Mouse (Mus musculus) A20 (cell line): ENCODE measurements around the gene Hnrnpa3.
A peak's percentile ranks its signal among the peaks of the same experiment; 100 is the strongest.
"Not testable (repeated sequence)": the region's sequence is repeated elsewhere in the genome, so short reads cannot be mapped to it uniquely, and the experiment has no call there.

Experiments
- DNase-seq: peaks from one replicate; pipeline ENCODE4 v3.0.0-alpha.2; 2011; ENCODE audit warnings: low read depth, low spot score

Gene Hnrnpa3

DNA sequence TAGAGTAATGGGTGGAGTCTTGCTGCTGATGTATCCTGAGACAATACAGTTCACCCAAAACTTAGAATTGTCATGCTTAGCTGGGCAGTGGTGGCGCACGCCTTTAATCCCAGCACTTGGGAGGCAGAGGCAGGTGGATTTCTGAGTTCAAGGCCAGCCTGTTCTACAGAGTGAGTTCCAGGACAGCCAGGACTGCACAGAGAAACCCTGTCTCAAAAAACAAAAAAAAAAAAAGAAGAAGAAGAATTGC is 22.1 kb upstream of the Hnrnpa3 start:
- DNase-seq, result not testable (repeated sequence)

DNA sequence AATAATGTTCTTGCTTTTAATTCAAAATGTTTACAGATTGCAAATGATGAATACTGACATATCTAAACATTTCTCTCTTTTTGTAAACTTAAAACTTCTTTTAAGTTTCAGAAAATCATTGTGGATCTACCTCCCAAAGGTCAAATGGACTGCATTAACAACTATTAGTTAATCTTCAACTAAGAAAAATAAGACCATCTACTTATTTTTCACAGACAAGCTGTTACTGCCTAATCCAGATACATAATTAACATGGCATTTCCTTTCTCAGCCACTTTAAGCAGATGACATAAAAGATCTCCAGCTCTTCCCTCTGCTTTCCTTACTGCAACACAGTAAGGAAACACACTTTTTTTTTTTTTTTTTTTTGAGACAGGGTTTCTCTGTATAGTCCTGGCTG is 21.7 kb upstream of the Hnrnpa3 start:
- no peak for DNase-seq

DNA sequence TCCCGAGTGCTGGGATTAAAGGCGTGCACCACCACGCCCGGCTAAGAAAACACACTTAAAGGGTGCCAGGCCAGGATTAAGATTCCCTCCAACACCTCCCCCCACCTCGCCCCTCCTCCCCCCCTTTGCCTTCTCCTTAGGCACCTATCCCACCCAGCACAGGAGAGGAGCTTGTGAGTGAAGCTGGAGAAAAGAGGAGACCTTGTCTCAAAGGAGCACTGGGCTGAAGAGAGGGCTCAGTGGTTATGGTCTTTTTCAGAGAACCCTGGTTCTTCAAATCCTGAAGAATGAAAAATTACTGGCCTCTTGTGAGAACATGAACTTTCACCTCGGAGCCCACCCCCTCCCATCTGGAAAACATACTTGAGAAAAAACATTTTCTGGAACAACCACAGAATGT is 21.2 kb upstream of the Hnrnpa3 start:
- not testable (repeated sequence) for DNase-seq

DNA sequence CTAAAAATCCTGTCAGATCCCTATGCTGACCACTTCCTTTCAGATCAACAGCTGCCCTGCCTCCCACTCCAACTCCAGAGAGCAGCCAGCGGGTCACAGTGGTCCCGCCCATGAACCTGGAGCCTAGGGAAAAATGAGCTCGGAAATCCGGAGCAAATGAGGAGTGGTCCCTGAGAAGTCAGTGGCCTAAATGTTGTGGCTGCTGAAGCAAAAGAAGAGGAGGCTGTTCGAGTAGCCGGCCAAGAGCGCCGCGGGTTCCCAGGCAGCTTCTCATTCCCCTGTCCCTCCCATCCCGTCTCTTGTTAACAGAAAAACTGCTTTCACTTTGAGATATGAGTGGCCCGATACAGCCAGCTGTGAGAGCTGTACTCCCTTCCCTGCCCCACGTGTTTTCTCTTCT is 19.5 kb upstream of the Hnrnpa3 start:
- DNase-seq, result not testable (repeated sequence)

DNA sequence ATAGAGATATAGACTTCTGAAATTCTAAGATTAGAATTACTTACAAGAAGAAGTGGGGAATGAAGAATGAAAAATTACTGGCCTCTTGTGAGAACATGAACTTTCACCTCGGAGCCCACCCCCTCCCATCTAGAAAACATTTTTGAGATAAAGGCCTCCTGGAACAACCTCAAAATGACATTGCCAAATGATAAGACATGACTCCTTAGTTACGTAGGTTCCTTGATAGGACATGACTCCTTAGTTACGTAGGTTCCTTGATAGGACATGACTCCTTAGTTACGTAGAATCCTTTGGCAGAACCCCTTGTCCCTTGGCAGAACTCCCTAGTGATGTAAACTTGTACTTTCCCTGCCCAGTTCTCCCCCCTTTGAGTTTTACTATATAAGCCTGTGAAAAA is 16.7 kb upstream of the Hnrnpa3 start:
- not testable (repeated sequence) for DNase-seq

DNA sequence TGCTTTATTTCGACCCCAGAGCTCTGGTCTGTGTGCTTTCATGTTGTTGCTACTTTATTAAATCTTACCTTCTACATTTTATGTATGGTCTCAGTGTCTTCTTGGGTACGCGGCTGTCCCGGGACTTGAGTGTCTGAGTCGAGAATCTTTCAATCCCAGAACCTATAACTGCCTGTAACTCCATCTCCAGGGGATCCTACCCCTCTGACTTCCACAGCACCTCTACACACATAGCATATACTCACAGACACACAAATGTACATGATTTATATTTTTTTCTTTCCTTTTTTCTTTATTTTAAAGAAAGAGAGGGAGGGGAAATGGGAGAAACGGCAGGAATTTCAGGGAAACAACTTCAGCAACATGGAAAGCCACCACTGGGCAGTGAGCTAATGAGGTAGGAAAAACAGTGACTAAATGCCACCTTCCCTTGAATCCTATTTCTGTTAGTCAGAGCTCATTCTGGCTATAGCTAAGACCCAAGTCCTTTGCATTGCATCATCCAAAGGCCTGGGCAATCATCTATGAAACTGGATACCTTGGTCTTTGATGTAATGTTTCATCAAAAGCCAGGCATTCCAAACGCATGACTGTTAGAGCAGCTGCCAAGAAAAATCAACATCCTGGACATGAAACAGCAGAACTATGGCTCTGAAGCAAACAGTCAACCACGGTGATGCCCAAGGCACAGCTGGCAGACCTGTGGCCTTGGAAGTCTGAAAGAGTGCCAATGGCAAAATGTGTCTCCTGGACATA is 16.1 kb upstream of the Hnrnpa3 start:
- DNase-seq, result no peak

DNA sequence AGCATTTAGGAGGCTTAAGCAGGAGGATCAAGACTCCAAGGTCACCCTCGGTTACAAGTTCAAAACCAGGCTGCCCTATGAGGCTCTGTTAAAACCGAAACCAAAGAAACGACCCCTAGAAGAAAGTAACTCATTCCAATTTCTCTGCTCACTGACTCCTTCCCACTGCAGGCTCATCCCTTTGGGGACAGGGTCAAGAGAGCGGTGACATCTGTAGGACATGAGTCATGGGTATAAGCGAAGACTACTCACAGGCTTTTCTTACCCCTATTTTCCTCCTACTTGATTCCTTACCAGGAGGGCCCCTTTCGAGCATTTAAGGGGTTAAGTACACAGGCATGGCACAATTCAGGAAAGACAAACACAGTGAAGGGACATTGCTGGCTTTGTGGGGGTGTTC is 15.1 kb upstream of the Hnrnpa3 start:
- no peak for DNase-seq

DNA sequence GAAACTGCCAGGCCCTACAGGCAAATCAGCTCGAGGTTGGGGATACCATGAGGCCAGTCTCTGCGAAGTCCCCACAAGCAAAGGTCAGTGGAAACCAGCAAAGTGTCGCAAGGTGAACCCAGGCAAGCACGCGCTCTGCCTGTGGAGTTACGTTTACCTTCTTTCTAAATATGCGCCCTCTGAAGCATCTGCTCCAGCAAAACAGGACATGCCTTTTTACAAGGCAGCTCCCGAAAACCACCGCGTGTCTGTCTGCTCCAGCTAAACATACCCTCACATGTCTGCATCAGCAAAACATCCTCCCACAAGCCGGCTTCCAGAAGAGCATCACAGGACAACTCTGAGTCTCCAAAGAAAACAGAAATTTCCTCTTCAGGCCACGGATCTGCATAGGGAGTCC is 13.8 kb upstream of the Hnrnpa3 start:
- DNase-seq, result no peak

DNA sequence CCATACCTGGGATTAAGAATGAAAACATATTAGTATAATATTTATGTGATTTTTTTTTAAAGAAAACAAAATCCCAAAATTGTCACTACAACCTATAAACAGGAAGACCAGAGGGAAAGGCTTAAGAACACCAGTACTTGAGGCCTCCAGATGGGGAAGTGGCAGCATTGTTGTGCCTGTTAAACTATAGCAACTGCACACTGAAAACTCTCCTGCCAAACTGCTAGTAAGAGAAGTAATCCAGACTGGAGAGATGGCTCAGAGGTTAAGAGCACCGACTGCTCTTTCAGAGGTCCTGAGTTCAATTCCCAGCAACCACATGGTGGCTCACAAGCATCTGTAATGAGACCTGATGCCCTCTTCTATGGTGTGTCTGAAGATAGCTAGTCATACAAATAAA is 8.6 kb upstream of the Hnrnpa3 start:
- no peak for DNase-seq

DNA sequence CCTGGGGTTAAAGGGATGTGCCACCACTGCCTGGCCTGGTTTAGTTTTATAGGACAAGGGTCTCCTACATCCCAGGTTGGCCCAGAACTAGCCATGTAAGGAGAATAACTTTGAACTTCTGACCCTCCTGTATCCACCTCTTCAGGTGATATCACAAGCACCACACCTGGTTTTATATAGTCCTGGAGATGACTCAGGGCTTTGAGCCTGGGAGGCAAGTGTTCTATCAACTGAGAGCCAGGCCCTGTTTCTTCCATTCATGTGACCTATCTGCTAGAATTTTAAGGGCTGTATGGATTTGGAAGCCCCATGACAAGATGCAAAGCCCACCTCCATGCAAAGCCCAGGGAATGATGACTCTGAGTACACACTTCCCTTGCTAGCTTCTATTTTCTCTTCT is 5.9 kb upstream of the Hnrnpa3 start:
- no peak for DNase-seq

DNA sequence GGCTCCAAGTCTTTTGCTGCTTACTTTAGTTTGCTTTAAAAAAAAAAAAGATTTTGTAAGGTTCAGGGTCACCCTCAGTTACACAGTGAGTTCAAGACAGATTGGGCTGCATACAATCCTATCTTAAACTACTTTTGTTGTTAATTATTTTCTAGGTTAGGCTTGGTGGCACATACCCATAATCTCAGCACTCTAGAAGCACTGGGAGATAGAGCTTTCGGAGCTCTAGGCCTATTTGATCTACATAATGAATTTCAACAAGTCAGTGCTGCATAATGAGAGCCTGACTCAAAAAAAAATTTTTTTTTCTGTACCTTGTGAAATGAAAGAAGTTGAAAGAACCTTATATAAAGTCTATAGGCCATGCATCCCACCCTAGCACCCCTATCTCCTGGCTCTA is 4.4 kb upstream of the Hnrnpa3 start:
- DNase-seq, result no peak

DNA sequence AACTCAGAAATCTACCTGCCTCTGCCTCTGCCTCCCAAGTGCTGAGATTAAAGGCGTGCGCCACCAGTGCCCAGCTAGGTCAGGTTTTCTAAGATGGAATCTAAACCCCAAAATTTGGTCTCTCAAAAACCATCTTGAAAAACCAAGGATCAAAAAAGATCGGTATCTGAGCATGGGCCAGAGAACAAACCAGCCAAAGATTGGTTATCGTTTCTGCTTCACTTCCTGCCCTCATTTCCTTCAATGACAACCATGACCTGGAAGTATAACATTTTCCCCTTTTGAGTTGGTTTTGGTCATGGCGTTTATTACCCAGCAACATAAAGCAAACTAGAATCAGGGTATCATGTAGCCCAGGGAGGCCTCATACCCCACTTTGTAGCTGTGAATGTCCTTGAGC is 2.1 kb upstream of the Hnrnpa3 start:
- no peak for DNase-seq

DNA sequence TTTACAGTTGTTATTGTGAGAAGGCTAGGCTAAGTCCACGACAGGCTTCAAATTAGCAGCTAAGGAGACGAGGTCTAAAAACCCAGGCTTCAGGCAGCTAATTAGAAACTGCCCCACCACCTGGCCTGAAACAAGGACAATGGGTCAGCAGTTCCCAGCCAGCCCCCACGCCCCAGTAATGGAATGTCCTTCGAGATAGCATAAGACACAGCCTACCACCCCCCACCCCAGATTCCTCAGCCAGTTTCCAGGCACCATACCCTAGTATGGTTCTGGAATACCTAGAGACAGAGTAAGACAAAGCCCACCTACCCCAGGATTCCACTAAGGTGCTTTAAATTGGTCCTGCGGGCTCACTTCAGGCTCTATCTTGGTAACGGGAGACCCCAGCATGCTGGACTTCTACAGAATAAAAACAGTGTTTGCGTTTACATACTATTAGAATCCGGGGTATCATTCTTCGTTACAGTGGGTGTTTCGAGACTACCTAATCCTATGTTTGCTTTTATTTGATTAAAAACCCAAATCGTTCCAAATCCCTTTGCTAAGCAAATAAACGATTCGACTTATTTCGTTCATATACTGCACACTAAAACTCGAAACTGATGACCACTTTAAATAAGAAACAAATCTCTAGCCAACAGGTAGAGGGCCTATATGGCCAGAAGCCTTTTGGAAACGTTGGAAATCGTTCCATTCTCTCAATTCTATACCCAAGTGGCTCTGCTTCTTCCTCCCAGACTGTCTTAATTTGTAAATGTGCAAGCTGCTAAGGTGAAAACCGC is 962 bp upstream of the Hnrnpa3 start:
- peak; percentile 58 for DNase-seq

DNA sequence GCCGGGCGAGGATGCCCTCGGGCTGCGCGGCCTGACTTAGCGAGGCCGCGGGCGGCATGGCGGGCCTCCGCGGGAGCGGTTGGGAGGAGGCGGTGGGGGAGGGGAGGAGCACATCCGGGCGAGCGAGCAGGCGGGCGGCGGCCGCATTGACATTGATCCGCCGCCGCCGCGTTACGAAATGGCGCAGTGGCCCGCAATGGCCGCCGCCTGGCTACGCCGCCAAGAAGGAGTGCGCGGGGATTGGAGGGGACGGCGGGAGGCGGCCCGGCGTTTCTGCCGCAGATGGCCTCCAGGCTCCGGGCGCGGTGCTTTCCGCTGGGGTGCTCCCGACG is 534 bp downstream of the Hnrnpa3 start:
- peak; percentile 86 for DNase-seq

DNA sequence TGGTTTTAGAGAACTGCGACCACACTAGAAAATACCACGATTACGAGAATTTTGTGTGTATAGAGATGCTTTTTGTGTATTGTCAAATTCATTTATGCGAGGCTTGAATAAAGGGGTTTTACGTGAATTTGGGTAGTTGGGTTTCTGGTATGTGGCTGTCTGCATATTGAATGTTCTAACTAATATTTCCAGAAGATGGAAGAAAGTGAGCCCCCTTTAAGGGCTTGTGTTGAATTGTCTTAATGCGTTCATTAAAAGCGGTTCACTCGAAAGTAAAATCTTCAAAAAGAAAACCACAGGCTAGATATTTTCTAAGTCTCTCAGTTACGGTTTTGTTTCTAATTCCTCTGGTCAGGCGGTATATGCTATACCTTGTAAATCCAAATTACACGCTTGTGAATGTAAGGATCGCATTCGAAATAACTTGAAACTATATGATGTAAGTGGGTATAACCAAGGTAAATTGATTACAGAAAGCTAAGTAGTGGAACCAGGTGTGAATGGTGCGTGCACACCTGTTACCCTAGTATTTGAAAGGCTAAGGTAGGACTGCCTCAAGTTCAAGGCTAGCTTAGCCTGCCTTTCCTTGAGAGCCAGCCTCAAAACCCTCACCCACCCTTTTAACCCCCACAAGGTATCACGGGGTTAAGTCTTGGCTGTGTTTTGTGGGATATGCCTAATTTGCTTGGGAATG is 1.3 kb downstream of the Hnrnpa3 start:
- no peak for DNase-seq

DNA sequence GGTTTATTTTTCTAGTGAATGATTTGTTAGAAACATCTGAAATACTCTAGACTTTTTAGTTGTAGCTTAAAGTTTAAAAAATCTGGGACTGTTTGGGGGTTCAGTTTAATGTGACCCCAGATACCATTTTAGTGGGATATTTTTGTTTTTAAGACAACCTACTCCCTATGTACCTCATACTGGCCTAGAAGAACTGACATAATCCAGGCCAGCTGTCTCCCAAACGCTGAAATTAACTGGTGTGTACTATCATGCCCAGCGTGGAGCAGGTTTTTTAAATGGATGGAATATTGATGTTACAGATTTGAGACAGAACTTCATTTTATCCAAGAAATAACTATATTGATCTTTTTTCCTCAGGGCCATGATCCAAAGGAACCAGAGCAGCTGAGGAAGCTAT is 2.0 kb downstream of the Hnrnpa3 start:
- DNase-seq, result no peak

DNA sequence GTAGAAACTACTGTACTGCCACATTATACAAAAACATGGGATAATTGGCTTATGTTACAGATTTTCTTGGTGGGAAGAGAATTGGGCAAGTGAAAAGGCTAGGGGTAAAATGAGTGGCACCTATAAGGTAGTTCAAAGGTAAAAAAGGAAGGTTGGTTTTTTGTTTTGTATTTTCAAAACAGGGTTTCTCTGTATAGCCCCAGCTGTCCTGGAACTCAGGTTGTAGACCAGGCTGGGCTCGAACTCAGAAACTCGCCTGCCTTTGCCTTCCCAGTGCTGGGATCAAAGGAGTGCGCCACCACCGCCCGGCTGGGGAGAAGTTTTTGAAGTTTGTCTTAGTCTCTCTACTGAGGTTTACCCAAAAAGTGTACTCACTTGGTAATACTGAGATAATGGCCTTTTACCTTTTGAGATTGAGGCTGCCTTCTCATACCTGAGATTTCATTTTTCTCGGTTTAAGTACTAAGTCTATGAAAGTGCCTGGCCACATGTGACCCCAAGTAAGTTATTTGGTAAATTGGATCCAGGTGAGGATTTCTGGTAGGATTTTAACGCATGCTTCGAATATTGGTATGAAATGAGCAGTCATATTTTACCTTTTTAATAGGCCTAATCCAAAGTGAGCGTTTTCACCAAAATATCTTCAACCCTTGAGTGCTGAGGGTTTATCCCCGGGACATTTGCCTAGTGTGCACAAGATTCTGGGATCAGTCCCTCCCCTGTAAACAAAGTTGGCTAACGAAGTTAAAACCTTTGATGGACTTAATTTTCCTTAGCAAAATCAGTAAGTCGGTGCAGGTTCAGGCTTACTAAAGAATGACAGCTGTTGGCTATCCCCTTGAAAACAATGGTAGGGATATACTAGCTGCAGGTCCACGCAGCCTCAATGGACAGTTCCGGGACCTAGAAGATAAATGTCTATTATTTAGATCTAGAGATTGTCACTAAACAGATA is 10.7 kb downstream of the Hnrnpa3 start:
- DNase-seq, result peak; percentile 45

DNA sequence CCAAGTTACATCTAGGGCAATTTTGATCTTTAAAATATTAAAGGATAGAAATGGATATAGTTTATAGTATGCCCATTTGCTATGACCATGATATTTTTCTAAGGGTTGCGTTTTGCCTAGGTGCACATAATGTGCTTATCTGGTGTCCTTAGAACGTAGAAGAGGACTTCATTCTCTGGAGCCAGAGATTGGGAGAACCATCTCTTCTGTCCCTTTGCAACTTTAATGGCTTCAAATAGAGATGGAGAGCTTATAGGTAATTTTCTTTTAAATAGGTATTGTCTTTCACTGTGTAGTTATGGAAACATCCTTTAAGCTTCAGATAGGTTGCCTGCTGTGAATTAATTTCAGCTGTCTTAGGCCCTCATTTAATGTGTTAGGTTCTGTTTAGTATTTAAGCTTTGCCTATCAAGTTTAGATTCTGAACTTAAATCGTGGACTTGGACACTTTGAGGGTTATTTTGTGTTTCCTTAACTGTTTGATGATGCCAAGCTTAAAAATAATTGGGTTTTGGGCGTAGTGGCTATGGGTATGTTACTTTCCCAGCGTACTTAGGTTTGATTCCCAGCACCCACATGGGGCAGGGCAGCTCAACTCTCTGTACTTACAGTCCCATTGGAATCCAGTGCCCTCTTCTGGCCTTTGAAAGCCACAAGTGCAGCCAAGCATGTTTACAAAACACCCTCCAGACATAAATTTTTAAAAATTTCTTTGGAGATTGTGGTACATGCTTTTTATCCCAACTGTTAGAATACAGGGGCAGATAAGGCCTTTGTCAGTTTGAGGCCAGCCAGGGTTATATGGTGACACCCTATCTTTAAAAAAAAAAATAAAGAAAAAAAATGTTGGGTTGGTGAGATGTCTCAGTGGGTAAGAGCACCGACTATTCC is 11.6 kb downstream of the Hnrnpa3 start:
- DNase-seq, result peak; percentile 43

DNA sequence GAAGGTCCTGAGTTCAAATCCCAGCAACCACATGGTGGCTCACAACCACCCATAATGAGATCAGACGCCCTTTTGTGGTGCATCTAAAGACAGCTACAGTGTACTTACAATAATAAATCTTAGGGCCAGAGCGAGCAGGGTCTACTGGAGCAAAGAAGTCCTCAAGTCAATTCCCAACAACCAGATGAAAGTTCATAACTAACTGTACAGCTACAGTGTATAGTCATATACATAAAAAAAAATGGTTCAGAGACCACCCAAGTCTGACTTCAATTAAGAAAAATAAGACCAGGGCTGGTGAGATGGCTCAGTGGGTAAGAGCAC is 12.2 kb downstream of the Hnrnpa3 start:
- DNase-seq, result no peak

DNA sequence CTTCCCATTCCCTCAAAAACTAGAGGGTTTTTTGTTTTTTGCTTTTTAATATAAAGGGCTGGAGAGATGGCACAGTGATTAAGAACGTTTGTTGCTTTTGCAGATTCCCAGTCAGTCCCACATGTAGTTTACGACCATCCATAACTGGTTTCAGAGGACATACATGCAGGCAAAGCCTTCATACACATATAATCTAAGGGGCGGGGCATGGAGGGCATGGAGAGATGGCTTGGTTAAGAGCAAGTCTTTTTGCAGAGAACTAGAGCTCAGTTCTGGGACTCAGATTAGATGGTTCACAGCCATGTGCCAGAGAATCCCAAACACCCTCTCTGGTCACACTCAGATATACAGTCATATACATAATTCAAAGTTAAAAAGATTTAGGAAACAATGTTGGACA is 13.5 kb downstream of the Hnrnpa3 start:
- no peak for DNase-seq

DNA sequence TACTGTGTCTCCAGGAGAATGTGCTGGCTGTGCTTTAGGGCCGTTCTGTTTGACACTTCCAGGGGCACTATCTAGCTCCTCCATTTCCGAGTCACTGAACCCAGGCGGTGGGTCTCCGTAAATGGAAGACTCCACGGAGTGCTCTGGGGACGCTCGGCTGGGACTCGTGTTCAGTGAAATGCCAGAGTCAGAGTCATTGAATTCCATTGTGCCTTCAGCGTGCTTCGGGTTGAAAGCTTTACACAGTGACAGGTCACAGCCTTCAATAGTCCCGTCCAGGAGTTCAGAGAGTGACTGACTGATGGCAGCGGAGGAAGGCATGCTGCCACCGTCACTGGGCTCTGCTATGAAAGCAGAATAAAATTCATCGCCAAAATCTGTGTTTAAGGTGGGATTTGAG is 17.5 kb downstream of the Hnrnpa3 start:
- DNase-seq, result no peak
